Mouse (Mus musculus) heart, postnatal 0 days (tissue): ENCODE measurements around the gene Gm4559.
A peak's percentile ranks its signal among the peaks of the same experiment; 100 is the strongest.

Source experiments
- CTCF ChIP-seq: IDR thresholded peaks from 2 replicates; pipeline ENCODE4 v1.5.1; 2016; ENCODE audit warnings: antibody characterized with exemption, control low read depth, low read depth
- EP300 ChIP-seq: IDR thresholded peaks from 2 replicates; pipeline ENCODE4 v1.6.1; 2016; ENCODE audit warnings: antibody characterized with exemption, low read depth

DNA sequence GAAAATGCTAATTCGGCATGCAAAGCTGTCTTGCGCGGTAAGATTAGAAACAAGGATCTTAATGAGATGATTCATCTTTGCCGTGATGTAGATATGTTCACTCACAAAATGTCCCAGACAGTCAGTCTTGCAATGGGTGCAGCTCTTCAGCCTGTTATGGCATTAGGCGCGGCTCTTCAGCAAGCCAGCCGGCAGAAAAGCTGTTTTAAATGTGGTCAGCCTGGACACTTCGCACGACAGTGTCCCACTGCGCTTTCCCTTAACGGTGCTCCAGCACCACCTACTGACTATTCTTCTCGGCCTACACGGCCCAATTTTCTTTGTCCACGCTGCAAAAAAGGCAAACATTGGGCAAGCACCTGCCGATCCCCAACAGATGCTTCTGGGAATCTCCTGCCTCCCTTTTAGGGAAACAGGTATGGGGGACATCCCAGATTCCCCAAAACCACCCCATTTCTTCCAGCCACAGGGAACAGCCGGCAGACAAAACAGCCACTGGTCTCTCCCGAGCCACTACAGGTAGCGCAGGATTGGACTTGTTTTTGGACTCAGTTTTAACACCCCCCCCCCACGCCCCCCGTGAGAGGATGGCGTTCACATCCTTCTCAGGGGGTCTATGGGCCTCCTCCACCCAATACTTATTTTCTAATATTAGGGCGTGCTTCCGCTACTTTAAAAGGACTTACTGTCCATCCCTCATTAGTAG is 11.1 kb upstream of the Gm4559 start:
- peak; percentile 57 for TF ChIP-seq CTCF
- no peak for TF ChIP-seq EP300
